Mouse (Mus musculus): Measurements from ENCODE around the gene Rab4a.

DNA sequence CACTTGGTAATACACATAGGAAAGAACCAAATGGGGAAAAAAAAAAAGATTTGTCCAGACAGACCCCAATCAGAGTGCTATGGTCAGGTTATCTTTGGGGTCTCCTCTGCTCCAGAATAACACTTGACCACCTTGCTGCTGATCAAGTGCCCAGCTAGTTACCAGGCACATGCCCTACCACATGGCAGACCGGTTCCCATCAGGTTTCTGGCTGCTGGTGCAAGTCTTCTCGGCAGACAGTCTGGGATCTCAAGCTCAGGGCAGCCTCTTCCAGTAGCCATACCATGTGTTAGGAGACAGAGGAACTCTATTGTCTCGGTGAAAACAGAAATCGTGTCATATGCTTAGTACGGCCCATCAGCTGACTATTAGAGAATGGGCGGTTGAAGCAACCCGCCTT, 21.0 kb downstream of the Rab4a start:
- TF ChIP-seq POLR2A (IDR thresholded peaks at IDR 0.05; ENCODE audit: control insufficient read depth, extremely low read depth, insufficient read depth, low read length, poor library complexity), result no peak
- no peak for TF ChIP-seq CTCF (IDR thresholded peaks at IDR 0.05; ENCODE audit: borderline replicate concordance, control insufficient read depth, extremely low read depth, insufficient read depth, low read length, poor library complexity)
